Mouse (Mus musculus) megakaryocyte-erythroid progenitor cell, adult 5-6 weeks (primary cell): ENCODE data around the gene Msrb3. TPM values are rescaled to one million over a fixed set of nuclear protein-coding genes. Genes with fewer than 3 reads are reported as not detected.
"Not testable (repeated sequence)": the region's sequence is repeated elsewhere in the genome, so short reads cannot be mapped to it uniquely, and the experiment has no call there.

ENCODE experiments used
- ATAC-seq: replicated peaks from 2 replicates; pipeline ENCODE4 v1.8.0; 2016; ENCODE audit warnings: mild to moderate bottlenecking, inconsistent platforms; ENCODE audit not compliant: severe bottlenecking, poor library complexity, low FRiP score, low TSS enrichment
- total RNA-seq, 2 experiments: library from RNA; stranded (forward) in 1 of 2; stranded (reverse) in 1 of 2; fragments of 200-1000, 215-1000 nt in 1 of 2; fragments of >200 nt in 1 of 2; fragmentation: Nextera tagmentation in 1 of 2; gene quantifications; 2 replicates each; pipeline ENCODE4 v1.2.3; 2014 to 2017

Msrb3 gene
- total RNA-seq, 2 experiments from 2014 or later, result 0.37 TPM; not detected in 1

DNA sequence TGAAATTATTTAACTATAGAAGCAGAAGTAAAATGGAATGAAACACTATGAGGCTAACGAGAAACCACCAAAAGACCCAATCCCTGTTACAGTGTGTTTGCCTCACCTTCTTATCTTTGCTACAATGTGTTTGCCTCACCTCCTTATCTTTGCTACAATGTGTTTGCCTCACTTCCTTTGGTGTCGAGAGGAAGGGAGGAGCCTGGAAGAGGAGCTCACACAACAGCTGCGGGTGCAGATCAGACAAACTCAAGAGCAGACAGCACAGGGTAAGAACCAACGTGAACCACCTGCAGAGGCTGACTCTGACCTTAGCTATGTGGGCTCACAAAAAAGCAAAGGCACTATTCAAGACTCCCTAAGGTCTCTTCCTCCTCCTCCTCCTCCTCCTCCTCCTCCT, 123.5 kb downstream of the Msrb3 start:
- ATAC-seq, result peak; percentile 98

DNA sequence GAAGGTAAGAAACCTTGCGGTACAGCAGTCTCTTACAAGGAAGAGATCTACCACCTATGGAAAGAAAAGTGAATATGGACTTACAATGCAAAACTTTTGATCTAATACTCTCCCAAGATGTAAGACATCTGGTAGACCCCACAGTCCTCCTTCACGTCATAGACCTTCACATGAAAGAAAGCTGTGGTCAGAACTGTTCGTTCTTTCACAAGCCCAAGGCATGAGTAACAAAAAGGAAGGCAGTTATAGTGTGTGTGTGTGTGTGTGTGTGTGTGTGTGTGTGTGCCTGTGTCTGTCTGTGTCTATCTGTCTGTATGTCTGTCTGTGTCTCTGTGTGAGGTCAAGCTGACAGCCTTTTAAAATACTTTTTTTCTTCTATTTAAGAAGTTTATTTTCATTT, 131.5 kb downstream of the Msrb3 start:
- ATAC-seq, result no peak

GRCm38 (mm10) chr10:120765398-120765797, 133.5 kb downstream of the Msrb3 start:
- ATAC-seq, result no peak

- no peak for ATAC-seq
These were observed 135.0 kb downstream of the Msrb3 start for GRCm38 (mm10) chr10:120763656-120764466.

DNA sequence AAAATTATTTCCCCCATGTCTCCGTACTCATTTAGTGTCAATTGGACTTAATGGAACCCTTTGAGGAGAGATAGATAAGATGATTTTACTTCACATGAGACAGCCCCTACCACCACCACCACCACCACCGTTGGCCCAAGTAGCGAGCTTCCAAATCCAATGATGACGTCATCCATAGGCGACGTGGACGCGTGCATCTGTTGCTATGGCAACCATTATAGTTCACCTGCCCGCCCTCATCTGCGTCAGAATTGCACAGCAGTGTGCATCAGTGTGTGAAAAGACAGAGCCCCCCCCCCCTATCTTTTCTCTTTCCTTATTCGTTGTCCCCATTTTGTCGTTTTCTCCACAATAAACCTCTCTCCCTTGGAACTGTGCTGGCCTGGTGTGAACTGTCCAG, 135.9 kb downstream of the Msrb3 start:
- no peak for ATAC-seq

- no peak for ATAC-seq
These were observed 138.2 kb downstream of the Msrb3 start for GRCm38 (mm10) chr10:120760679-120761078.

DNA sequence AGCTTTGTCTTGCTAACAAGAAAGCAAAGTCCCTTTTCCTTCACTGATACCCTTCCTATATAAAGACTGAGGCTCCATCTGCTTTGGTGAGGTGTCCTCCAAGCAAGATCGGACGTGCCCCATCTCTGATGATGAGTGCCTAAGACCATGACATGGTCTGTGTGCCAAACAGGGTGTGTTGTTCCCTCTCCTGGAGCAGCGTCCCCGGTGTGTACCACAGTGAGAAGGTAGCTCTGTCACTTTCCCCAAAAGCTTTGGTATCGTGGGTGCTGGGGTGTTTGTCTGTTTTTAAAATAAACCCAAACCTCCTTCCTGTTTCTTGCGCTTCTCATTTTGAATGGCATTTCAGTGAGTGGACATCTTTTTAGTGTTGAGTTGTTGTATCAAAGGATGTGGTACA, 139.0 kb downstream of the Msrb3 start:
- ATAC-seq, result no peak

DNA sequence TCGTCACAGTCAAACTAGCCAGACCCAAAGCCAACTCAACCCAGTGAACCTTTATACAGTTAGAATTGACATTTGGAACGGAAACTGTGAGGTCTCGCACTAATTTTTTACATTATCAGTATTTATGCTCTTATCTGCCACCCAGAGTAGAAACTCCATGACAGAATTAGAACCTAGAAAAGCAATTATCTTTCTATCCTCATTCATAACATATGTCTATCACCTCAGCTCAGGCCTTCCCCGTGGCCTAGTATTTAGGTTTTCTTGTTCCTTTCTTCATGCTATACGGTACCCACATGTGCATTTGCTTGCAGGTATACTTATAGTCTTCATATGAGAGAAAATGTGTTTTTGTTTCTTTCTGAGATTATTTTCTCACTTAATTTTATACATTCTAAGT, 146.4 kb downstream of the Msrb3 start:
- peak; percentile 65; the same call in 1 of the 2 replicates for ATAC-seq

GRCm38 (mm10) chr10:120751821-120752261, 147.1 kb downstream of the Msrb3 start:
- peak; percentile 52; the same call in 1 of the 2 replicates for ATAC-seq

GRCm38 (mm10) chr10:120751295-120751722, 147.6 kb downstream of the Msrb3 start:
- ATAC-seq, result no peak

DNA sequence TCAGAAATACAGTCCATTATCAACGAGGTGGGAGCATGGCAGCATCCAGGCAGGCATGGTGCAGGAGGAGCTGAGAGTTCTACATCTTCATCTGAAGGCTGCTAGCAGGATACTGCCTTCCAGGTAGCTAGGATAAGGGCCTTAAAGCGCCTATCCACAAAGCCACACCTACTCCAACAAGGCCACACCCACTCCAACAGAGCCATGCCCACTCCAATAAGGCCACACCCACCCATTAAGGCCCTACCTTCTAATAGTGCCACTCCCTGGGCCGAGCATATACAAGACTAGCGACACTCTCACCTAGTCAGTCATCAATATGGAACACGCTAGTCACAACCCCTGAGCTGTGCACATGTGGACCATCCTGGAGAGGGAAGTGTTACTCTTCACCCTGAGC, 149.3 kb downstream of the Msrb3 start:
- ATAC-seq, result not testable (repeated sequence)

- no peak for ATAC-seq
These were observed 150.7 kb downstream of the Msrb3 start for GRCm38 (mm10) chr10:120748156-120748555.

DNA sequence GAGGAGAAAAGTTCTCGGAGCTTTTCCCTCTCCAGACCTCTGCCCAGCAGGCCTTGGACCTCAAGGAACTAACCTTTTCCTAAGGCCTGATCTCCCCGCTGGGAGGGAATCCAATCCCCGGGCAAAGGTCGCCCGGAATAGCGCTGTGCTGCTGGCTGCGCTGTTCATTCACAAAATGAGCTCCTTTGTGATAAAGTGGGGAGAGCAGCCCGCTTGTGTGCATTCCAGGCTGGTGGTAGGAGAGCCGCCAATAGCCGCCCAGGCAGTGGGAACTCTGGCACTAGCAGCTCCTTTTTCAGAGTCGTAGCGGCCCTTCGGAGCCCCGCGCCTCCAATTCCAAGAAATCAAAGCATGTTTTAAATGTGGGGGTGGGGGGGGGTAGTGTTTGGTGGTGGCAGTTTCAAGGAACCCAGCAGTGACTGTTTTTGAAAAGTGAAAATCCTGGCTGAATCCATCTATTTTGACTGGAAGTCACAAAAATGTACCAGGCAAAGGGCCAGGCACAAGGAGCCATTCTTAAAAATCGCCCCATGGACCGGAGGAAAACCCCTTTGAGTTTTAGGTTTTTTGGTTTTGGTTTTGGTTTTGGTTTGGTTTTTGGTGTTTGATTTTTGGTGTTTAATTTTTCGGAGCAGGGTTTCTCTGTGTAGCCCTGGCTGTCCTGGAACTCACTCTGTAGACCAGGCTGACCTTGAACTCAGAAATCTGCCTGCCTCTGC, 153.6 kb downstream of the Msrb3 start:
- peak; percentile 55; the same call in 1 of the 2 replicates for ATAC-seq

DNA sequence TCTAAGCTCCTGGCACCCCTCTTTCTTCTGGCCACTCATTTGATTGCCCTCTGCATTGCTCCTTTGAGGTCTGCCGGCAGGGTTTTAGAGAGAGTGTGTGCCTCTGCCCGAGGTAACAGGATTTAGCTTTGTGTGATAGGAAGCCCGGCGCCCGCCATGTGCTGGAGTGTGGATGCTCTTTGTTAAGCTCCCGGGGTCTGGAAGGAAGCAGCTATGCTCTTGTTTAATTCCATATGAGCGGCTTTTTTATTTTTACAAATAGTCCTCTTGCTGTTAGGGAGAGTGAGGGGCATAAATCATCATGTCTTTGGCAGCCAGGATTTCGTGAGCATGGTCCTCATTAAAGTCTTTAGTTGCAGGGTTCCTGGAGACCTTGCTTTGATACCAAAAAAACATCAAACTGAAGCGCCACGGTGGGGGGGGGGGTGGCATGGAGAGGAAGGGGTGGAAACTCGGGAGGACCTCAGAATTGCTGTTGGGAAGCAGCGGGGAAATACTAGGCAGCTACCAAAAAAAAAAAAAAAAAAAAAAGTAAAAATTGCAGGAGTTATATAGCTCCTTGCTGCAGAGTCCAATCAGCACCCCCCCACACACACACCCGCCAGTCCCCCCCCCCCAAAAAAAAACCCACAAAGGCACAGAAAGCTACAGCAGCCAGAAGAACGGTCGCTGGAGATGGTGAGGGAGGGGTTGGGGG, 154.3 kb downstream of the Msrb3 start:
- ATAC-seq, result peak; percentile 29; the same call in 1 of the 2 replicates

DNA sequence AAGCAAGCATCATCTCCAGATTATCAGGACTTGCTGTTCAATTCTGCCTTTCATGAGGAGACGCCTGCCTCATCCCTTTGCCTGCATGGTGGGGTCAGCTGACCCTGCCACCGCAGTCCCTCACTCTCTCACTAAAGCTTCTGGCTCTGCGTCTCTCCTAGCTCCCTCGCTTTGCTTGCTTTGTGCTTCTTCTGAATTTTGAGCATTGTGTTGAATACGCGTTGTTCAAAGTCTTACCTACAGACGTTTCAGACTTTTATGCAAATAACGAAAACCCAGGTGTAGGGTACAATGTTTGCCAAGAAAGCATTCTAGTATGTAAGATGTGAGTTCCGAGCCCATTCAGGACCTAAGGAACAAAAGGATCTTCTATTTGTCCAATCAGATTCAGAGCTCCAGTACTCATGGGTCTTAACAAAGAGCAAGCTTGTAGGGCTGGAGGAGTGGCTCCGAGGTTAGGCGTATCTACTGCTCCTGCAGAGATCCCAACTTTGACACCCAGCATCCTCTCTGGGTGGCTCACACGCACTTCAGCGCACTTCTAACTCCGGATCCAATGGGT, 162.3 kb downstream of the Msrb3 start:
- no peak for ATAC-seq

GRCm38 (mm10) chr10:120735722-120736507, 163.0 kb downstream of the Msrb3 start:
- no peak for ATAC-seq

- no peak for ATAC-seq
These were observed 164.5 kb downstream of the Msrb3 start for GRCm38 (mm10) chr10:120734364-120734763.
